Mouse (Mus musculus) lung, postnatal 0 days (tissue): Measurements from ENCODE around the gene Inpp5f. TPM values are rescaled to one million over a fixed set of nuclear protein-coding genes. Genes with fewer than 3 reads are reported as not detected.

Experiments used
- ATAC-seq: fragments of 200-750 bp; cut with Nextera tagmentation; 2 replicates; pipeline ENCODE4 v1.8.0; 2017; ENCODE audit warnings: moderate library complexity
- DNase-seq: peaks from one replicate; pipeline ENCODE4 v3.0.0-alpha.2; 2016; ENCODE audit warnings: low spot score
- H3K27ac ChIP-seq: fragments of 300-500 bp; sonication (generic); 2 replicates; pipeline ENCODE4 v1.5.1; 2014; ENCODE audit warnings: antibody characterized with exemption, mild to moderate bottlenecking, low read length, mixed read lengths
- H3K27me3 ChIP-seq: fragments of 300-500 bp; sonication (generic); replicated peaks from 2 replicates; pipeline ENCODE4 v1.6.1; 2014; ENCODE audit warnings: low read length, mixed read lengths; ENCODE audit not compliant: insufficient read depth
- H3K36me3 ChIP-seq: fragments of 300-500 bp; sonication (generic); 2 replicates; pipeline ENCODE4 v1.6.1; 2014; ENCODE audit warnings: low read length, mixed read lengths; ENCODE audit not compliant: insufficient read depth
- H3K4me1 ChIP-seq: fragments of 300-500 bp; sonication (generic); 2 replicates; pipeline ENCODE4 v1.6.1; 2014; ENCODE audit warnings: antibody characterized with exemption, low read depth, low read length, mixed read lengths; ENCODE audit not compliant: insufficient read depth
- H3K4me2 ChIP-seq: fragments of 300-500 bp; sonication (generic); replicated peaks from 2 replicates; pipeline ENCODE4 v1.6.1; 2014; ENCODE audit warnings: low read depth, mild to moderate bottlenecking, low read length, moderate library complexity, mixed read lengths
- H3K4me3 ChIP-seq: fragments of 300-500 bp; sonication (generic); 2 replicates; pipeline ENCODE4 v1.5.1; 2014; ENCODE audit warnings: low read depth, low read length
- H3K9ac ChIP-seq: fragments of 300-500 bp; sonication (generic); replicated peaks from 2 replicates; pipeline ENCODE4 v1.6.1; 2014; ENCODE audit warnings: low read depth, mild to moderate bottlenecking
- H3K9me3 ChIP-seq: fragments of 300-500 bp; sonication (generic); 2 replicates; pipeline ENCODE4 v1.6.1; 2016; ENCODE audit warnings: low read length, mixed read lengths
- CTCF ChIP-seq: IDR thresholded peaks from 2 replicates; pipeline ENCODE4 v1.5.1; 2016; ENCODE audit warnings: antibody characterized with exemption, mild to moderate bottlenecking
- EP300 ChIP-seq: IDR thresholded peaks from 2 replicates; pipeline ENCODE4 v1.6.1; 2016; ENCODE audit warnings: antibody characterized with exemption, mild to moderate bottlenecking, control low read depth
- WGBS: fragments of 180-500 bp; shearing (Covaris S2); extraction: QIAGEN DNeasy Blood & Tissue Kit; methylation state at CpG from one replicate; pipeline ENCODE4 v1.1.7; 2014; 5-methylcytosine and 5-hydroxymethylcytosine counted together
- polyA plus RNA-seq: library from polyadenylated mRNA; unstranded; fragments of >200 nt; fragmentation: Nextera tagmentation; extraction: Ambion mirVana; gene quantifications from 2 replicates; pipeline ENCODE4 v1.2.1, GENCODE M21; 2015

The Inpp5f gene
- polyA plus RNA-seq, 1 experiment from 2014 or later: 10.7 TPM

DNA sequence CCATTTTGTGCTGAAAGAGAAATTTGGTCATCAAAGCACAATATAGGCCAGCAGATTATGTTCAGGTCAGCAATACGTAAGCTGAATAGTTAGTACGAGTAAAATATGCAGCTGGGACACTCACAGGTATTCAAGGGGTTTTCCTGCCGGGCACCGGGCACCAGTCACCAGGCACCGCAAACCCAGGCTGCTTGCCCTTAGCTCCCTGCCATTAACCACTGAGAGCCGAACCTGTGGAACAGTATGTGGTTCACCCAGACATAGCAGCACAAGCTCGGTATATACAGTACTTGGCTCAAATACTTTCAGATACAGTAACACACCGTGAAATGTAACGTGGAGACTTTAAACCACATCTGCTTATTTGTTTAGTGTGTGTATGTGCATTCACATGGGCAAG is 114.1 kb downstream of the Inpp5f start:
- H3K27ac ChIP-seq: peak overlapping the region; percentile 39; the same call in 1 of the 2 replicates
- 70% methylated on average over 9 of the region's 9 CpGs for WGBS
- peak; percentile 59 for ATAC-seq

DNA sequence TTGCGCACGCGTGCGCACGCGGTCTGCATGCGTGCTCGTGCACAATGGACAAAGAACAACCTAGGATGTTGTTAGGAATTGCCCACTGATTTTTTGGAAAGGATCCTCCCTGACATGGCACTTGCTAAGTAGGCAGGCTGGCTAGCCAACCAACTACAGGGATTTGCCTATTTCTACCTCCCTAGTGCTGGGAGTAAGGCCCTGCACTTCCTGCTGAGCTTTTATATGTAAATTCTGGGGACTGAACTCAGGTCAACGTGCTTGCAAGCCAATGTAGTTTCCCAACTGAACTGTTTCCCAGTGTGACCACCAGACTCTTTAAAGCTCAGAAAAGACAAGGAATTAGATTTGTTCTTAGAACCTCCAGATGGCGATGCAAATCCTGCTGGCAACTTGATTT is 115.9 kb downstream of the Inpp5f start:
- Histone ChIP-seq H3K9me3 (no peaks in the 10 kb centered on the region), H3K27ac (no peak overlapping the region), H3K4me3 (no peak overlapping the region), H3K36me3 (0 out of 2 replicates have a peak, but pooled peaks cover 4% of the 10 kb centered on the region), H3K4me2 (no peak overlapping the region), H3K9ac (no peak overlapping the region), H3K4me1 (no peaks in the 10 kb centered on the region), H3K27me3 (no peaks in the 10 kb centered on the region)
- WGBS: 84% methylated on average over 10 of the region's 10 CpGs
- no peak for TF ChIP-seq CTCF
- no peak for TF ChIP-seq EP300
- no peak for DNase-seq
- no peak for ATAC-seq

More for the DNA sequence above, 114.1 kb downstream of the Inpp5f start:
- TF ChIP-seq CTCF (no peak), EP300 (no peak)
- no peak overlapping the region for H3K9ac ChIP-seq
- 0 out of 2 replicates have a peak, but pooled peaks cover 4% of the 10 kb centered on the region for H3K36me3 ChIP-seq
- H3K4me1 ChIP-seq: no peaks in the 10 kb centered on the region
- no peaks in the 10 kb centered on the region for H3K27me3 ChIP-seq
- H3K4me2 ChIP-seq: 0 out of 2 replicates have a peak overlapping the region, but pooled peaks have one; percentile 19
- DNase-seq: no peak
- H3K4me3 ChIP-seq: no peak overlapping the region
- no peaks in the 10 kb centered on the region for H3K9me3 ChIP-seq

DNA sequence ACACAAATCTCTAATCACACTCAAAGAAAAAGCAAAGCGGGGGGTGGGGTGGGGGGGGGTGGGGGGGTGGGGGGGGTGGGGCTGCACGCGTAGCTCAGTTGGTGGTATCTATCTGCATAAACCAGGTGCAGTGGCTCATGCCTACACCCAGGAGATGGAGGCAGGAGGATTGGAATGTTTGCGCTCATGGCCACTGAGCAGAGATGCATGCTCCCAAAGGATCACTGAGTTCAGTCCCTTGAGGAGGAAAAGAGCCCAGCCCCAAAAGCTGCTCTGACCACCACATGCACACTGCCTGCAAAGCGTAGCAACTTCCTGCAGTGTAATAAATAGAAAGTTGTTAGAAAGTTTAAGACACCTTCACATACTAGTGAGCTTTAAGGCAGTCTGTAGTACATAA is 116.6 kb downstream of the Inpp5f start:
- whole genome bisulfite sequencing: 62% methylated on average over 5 of the region's 5 CpGs
- H3K36me3 ChIP-seq: 0 out of 2 replicates have a peak, but pooled peaks cover 4% of the 10 kb centered on the region

DNA sequence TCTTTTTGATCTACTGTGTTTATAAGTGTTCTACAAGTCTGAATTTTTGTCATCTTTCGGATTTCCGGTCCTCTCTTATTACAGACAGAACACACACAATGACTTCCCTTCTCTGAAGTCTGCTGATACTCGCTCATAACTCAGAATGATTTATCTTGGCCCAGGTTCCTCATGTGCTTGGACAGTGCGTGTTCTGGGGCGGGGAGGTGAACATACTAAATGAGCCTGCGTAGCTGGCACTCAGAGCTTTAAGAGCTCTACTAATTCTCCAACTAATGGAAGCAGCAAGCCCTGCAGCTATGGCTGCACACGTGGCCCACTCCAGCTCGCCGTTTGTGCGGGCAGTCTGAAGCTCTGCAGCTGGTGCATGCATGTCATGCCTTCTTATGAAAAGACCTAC is 117.6 kb downstream of the Inpp5f start:
- no peak overlapping the region for H3K9ac ChIP-seq
- no peaks in the 10 kb centered on the region for H3K27me3 ChIP-seq
- no peaks in the 10 kb centered on the region for H3K4me1 ChIP-seq
- DNase-seq (no peak), ATAC-seq (no peak)
- H3K27ac ChIP-seq: no peak overlapping the region
- WGBS: 61% methylated on average over 10 of the region's 10 CpGs
- H3K4me3 ChIP-seq: no peak overlapping the region
- no peak overlapping the region for H3K4me2 ChIP-seq
- no peaks in the 10 kb centered on the region for H3K9me3 ChIP-seq
- TF ChIP-seq CTCF (no peak), EP300 (no peak)
- no peaks in the 10 kb centered on the region for H3K36me3 ChIP-seq

More for the DNA sequence above, 116.6 kb downstream of the Inpp5f start:
- ATAC-seq (no peak), DNase-seq (no peak)
- Histone ChIP-seq H3K9me3 (no peaks in the 10 kb centered on the region), H3K27me3 (no peaks in the 10 kb centered on the region), H3K27ac (no peak overlapping the region), H3K9ac (no peak overlapping the region), H3K4me1 (no peaks in the 10 kb centered on the region), H3K4me2 (no peak overlapping the region), H3K4me3 (no peak overlapping the region)
- TF ChIP-seq CTCF (no peak), EP300 (no peak)

DNA sequence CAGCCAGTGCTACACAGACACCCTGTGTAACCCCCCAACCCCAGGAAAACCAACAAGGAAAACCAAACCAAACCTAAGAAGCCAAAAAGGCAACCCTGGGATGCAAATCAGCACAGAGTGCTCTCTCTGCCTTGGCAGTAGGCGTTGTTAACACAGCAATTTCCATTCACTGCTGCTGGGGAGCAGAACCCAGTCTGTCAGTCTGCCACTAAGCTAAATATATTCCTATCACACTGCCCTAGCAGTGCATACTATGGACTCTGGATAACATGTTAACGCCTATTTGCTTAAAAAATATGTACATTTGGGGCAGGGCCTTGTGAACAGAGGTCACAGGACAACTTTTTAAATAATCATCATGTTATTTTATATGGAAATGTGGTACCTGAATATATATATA is 120.5 kb downstream of the Inpp5f start:
- Histone ChIP-seq H3K36me3 (no peaks in the 10 kb centered on the region), H3K4me3 (no peak overlapping the region), H3K9ac (no peak overlapping the region), H3K4me1 (no peaks in the 10 kb centered on the region), H3K27me3 (no peaks in the 10 kb centered on the region), H3K27ac (no peak overlapping the region), H3K4me2 (no peak overlapping the region), H3K9me3 (no peaks in the 10 kb centered on the region)
- no peak for TF ChIP-seq EP300
- TF ChIP-seq CTCF: no peak
- no peak for DNase-seq
- 61% methylated on average over 2 of the region's 2 CpGs for WGBS
- no peak for ATAC-seq

DNA sequence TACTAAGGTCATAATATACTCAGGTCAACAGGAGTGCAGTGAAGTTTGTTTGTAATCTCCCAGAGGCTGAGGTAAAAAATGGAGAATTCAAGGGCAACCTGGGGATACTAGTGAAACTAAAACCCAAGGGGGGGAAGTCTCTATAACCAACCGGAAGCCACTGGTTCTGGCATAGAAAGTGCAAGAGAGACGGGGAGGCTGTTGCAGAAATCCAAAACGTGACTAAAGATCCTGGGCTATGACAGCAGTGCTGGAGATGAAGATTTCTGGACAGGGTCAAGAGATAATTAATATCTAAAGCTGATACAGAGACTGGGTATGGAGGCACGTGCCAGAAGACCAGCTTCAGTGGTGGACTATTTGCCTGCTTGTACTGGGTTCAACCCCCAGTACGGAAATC is 126.9 kb downstream of the Inpp5f start:
- Histone ChIP-seq H3K27me3 (no peaks in the 10 kb centered on the region), H3K4me1 (peaks cover 10% of the 10 kb centered on the region; the same call in 1 of the 2 replicates), H3K27ac (no peak overlapping the region), H3K36me3 (no peaks in the 10 kb centered on the region), H3K9me3 (no peaks in the 10 kb centered on the region), H3K4me3 (no peak overlapping the region), H3K4me2 (0 out of 2 replicates have a peak overlapping the region, but pooled peaks have one; percentile 74), H3K9ac (no peak overlapping the region)
- DNase-seq (no peak), ATAC-seq (no peak)
- TF ChIP-seq CTCF: no peak
- TF ChIP-seq EP300: no peak
- WGBS: 38% methylated on average over 5 of the region's 5 CpGs

DNA sequence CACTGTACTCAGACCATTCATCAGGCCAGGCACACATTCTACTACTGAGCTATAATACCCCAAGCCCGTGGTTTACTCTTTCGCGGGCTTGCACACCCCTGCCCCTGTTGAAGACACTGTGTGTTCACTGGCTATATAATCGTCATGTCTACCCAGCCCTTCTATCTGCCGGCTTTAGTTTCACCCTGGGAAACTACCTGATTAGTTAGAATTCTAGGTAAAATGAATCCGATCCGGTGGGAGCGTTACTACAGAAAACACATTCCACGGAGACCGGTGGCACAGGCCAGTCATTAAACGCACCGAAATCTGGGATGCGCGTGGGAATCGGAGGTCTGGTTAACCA is 128.0 kb downstream of the Inpp5f start:
- Histone ChIP-seq H3K4me2 (peak overlapping the region; percentile 74), H3K36me3 (no peaks in the 10 kb centered on the region), H3K9me3 (no peaks in the 10 kb centered on the region), H3K4me3 (peak overlapping the region; percentile 99), H3K27me3 (no peaks in the 10 kb centered on the region), H3K9ac (peak overlapping the region; percentile 88), H3K27ac (peak overlapping the region; percentile 97), H3K4me1 (peaks cover 11% of the 10 kb centered on the region; the same call in 1 of the 2 replicates)
- no peak for ATAC-seq
- TF ChIP-seq CTCF: no peak
- no peak for TF ChIP-seq EP300
- 2% methylated on average over 15 of the region's 15 CpGs for WGBS
- no peak for DNase-seq
